ENCODE assay signal across 17 mouse cellular contexts in genomic region chr3:144488787-144489186, GRCm38 (mm10).
"Had no signal": no experiment of that assay in that cellular context is flagged by ENCODE, and none has a peak within 500 bp of the region (broad histone marks: within the 10 kb centered on the region; RNA-seq: fewer than 3 reads in every experiment).

No protein-coding gene starts in this region.

- H3K36me3 ChIP-seq: lung, embryonic 15.5 days; midbrain, embryonic 10.5 days; midbrain, embryonic 13.5 days; midbrain, embryonic 15.5 days; neural tube, embryonic 13.5 days; neural tube, embryonic 15.5 days; stomach, embryonic 15.5 days had no signal

- H3K9me3 ChIP-seq: lung, embryonic 15.5 days; megakaryocyte, embryonic 14.5 days; midbrain, embryonic 10.5 days; midbrain, embryonic 13.5 days; midbrain, embryonic 15.5 days; neural tube, embryonic 13.5 days; neural tube, embryonic 15.5 days; stomach, embryonic 15.5 days had no signal

- H3K27ac ChIP-seq: liver, embryonic 14.5 days; lung, embryonic 15.5 days; midbrain, embryonic 10.5 days; midbrain, embryonic 13.5 days; midbrain, embryonic 15.5 days; neural tube, embryonic 13.5 days; neural tube, embryonic 15.5 days; stomach, embryonic 15.5 days; stomach, postnatal 0 days had no signal

- H3K4me2 ChIP-seq: lung, embryonic 15.5 days; midbrain, embryonic 13.5 days; midbrain, embryonic 15.5 days; neural tube, embryonic 13.5 days; neural tube, embryonic 15.5 days; stomach, embryonic 15.5 days had no signal

- DNase-seq: lung, adult 2 months; lung, postnatal 14 days; lung, postnatal 4 days; right cerebral cortex, postnatal 14 days; thymus, adult 2 months; thymus, postnatal 25 days; thymus, postnatal 4 days had no signal

- H3K9ac ChIP-seq: liver, embryonic 14.5 days; lung, embryonic 15.5 days; midbrain, embryonic 13.5 days; midbrain, embryonic 15.5 days; neural tube, embryonic 13.5 days; neural tube, embryonic 15.5 days; stomach, embryonic 15.5 days had no signal

- H3K27me3 ChIP-seq: lung, embryonic 15.5 days; megakaryocyte, embryonic 14.5 days; midbrain, embryonic 13.5 days; midbrain, embryonic 15.5 days; neural tube, embryonic 13.5 days; neural tube, embryonic 15.5 days; stomach, embryonic 15.5 days had no signal

- H3K4me3 ChIP-seq: lung, embryonic 15.5 days; megakaryocyte, embryonic 14.5 days; midbrain, embryonic 10.5 days; midbrain, embryonic 13.5 days; midbrain, embryonic 15.5 days; neural tube, embryonic 13.5 days; neural tube, embryonic 15.5 days; stomach, embryonic 15.5 days had no signal

- ATAC-seq: midbrain, embryonic 13.5 days; midbrain, embryonic 15.5 days had no signal

- H3K4me1 ChIP-seq: lung, embryonic 15.5 days; midbrain, embryonic 10.5 days; midbrain, embryonic 13.5 days; midbrain, embryonic 15.5 days; neural tube, embryonic 13.5 days; neural tube, embryonic 15.5 days; stomach, embryonic 15.5 days had no signal
